In genomic region chr3:79181248-79181991, GRCm38 (mm10) we compare ENCODE assay signal across 8 mouse cellular contexts.
DNase-seq lines count a peak whose midpoint lies in the region; ATAC-seq and TF ChIP-seq lines count a peak whose summit lies in the region.

No protein-coding gene starts in this region.

- H3K4me2 ChIP-seq in embryonic facial prominence, embryonic 11.5 days (ENCODE audit: low read depth, low read length), result no peak overlapping the region
- H3K4me2 ChIP-seq in heart, embryonic 13.5 days, result peak overlapping the region; percentile 72
- H3K4me2 ChIP-seq in kidney, embryonic 16.5 days (replicated peaks; ENCODE audit: low read depth, low read length), result peak overlapping the region; percentile 39
- H3K4me2 ChIP-seq in stomach, embryonic 16.5 days (ENCODE audit: low read depth, low read length), result peak overlapping the region; percentile 57

- no peak for TF ChIP-seq CTCF in layer of hippocampus, adult 2 months (conservative IDR thresholded peaks at IDR 0.05)

- H3K27me3 ChIP-seq in embryonic facial prominence, embryonic 11.5 days (ENCODE audit: control insufficient read depth, insufficient read depth, low read length), result no peaks in the 10 kb centered on the region
- H3K27me3 ChIP-seq in heart, embryonic 13.5 days (replicated peaks), result no peaks in the 10 kb centered on the region
- no peaks in the 10 kb centered on the region for H3K27me3 ChIP-seq in kidney, embryonic 16.5 days (ENCODE audit: insufficient read depth, low read length)
- H3K27me3 ChIP-seq in stomach, embryonic 16.5 days (ENCODE audit: control insufficient read depth, insufficient read depth, low read length), result no peaks in the 10 kb centered on the region

- 0 out of 2 replicates have a peak, but pooled peaks have one; percentile 47 for ATAC-seq in embryonic facial prominence, embryonic 11.5 days (replicated peaks; ENCODE audit: insufficient number of reproducible peaks, low FRiP score, low TSS enrichment, low read depth)
- peak; percentile 78 for ATAC-seq in heart, embryonic 13.5 days (ENCODE audit: extremely low read depth, insufficient number of reproducible peaks, low FRiP score, low TSS enrichment)
- ATAC-seq in kidney, embryonic 16.5 days (ENCODE audit: low FRiP score, low TSS enrichment), result peak; percentile 86
- ATAC-seq in stomach, embryonic 16.5 days (ENCODE audit: insufficient read depth, low FRiP score), result peak; percentile 92

- 0 out of 2 replicates have a peak, but pooled peaks cover 4% of the 10 kb centered on the region for H3K4me1 ChIP-seq in embryonic facial prominence, embryonic 11.5 days (ENCODE audit: control insufficient read depth, insufficient read depth, low read length)
- peaks cover 64% of the 10 kb centered on the region for H3K4me1 ChIP-seq in heart, embryonic 13.5 days
- peaks cover 55% of the 10 kb centered on the region for H3K4me1 ChIP-seq in kidney, embryonic 16.5 days (ENCODE audit: insufficient read depth, low read length)
- H3K4me1 ChIP-seq in stomach, embryonic 16.5 days (ENCODE audit: control insufficient read depth, insufficient read depth, low read length), result peaks cover 46% of the 10 kb centered on the region

- H3K9ac ChIP-seq in embryonic facial prominence, embryonic 11.5 days (replicated peaks; ENCODE audit: low read length), result no peak overlapping the region
- H3K9ac ChIP-seq in heart, embryonic 13.5 days, result peak overlapping the region; percentile 77
- H3K9ac ChIP-seq in kidney, embryonic 16.5 days (replicated peaks; ENCODE audit: low read length), result no peak overlapping the region
- peak overlapping the region; percentile 60 for H3K9ac ChIP-seq in stomach, embryonic 16.5 days (ENCODE audit: low read length)

- no peaks in the 10 kb centered on the region for H3K36me3 ChIP-seq in embryonic facial prominence, embryonic 11.5 days (replicated peaks; ENCODE audit: control insufficient read depth, insufficient read depth, low read depth, low read length)
- no peaks in the 10 kb centered on the region for H3K36me3 ChIP-seq in heart, embryonic 13.5 days
- no peaks in the 10 kb centered on the region for H3K36me3 ChIP-seq in kidney, embryonic 16.5 days (ENCODE audit: insufficient read depth, low read length)
- no peaks in the 10 kb centered on the region for H3K36me3 ChIP-seq in stomach, embryonic 16.5 days (ENCODE audit: control insufficient read depth, insufficient read depth, low read length)

- WGBS in embryonic facial prominence, embryonic 11.5 days, result 63% methylated on average over 24 of the region's 24 CpGs
- 20% methylated on average over 24 of the region's 24 CpGs for WGBS in heart, embryonic 13.5 days
- WGBS in kidney, embryonic 16.5 days, result 55% methylated on average over 24 of the region's 24 CpGs
- 12% methylated on average over 24 of the region's 24 CpGs for WGBS in stomach, embryonic 16.5 days

- DNase-seq in layer of hippocampus, adult 2 months (ENCODE audit: low spot score in 2 of 2), result no peak
- no peak for DNase-seq in layer of hippocampus, adult 8-10 months (ENCODE audit: low spot score in 2 of 2)
- peak; percentile 45 for DNase-seq in embryonic facial prominence, embryonic 11.5 days (ENCODE audit: low spot score)
- DNase-seq in lung, postnatal 4 days, result peak; percentile 80 to 87
- DNase-seq in thymus, postnatal 4 days, result no peak

- H3K9me3 ChIP-seq in embryonic facial prominence, embryonic 11.5 days (replicated peaks; ENCODE audit: control insufficient read depth, low read length), result no peaks in the 10 kb centered on the region
- no peaks in the 10 kb centered on the region for H3K9me3 ChIP-seq in heart, embryonic 13.5 days
- no peaks in the 10 kb centered on the region for H3K9me3 ChIP-seq in kidney, embryonic 16.5 days (ENCODE audit: low read length)
- no peaks in the 10 kb centered on the region for H3K9me3 ChIP-seq in stomach, embryonic 16.5 days (replicated peaks; ENCODE audit: control insufficient read depth, low read length)

- H3K27ac ChIP-seq in layer of hippocampus, adult 2 months, result peak overlapping the region; percentile 77
- H3K27ac ChIP-seq in embryonic facial prominence, embryonic 11.5 days (replicated peaks; ENCODE audit: low read depth, low read length), result no peak overlapping the region
- peak overlapping the region; percentile 96 for H3K27ac ChIP-seq in heart, embryonic 13.5 days (replicated peaks)
- H3K27ac ChIP-seq in kidney, embryonic 16.5 days (ENCODE audit: low read length), result peak overlapping the region; percentile 61
- peak overlapping the region; percentile 97 for H3K27ac ChIP-seq in stomach, embryonic 16.5 days (ENCODE audit: low read length)

- H3K4me3 ChIP-seq in layer of hippocampus, adult 2 months, result peak overlapping the region; percentile 26
- H3K4me3 ChIP-seq in embryonic facial prominence, embryonic 11.5 days (ENCODE audit: low read depth, low read length), result no peak overlapping the region
- H3K4me3 ChIP-seq in heart, embryonic 13.5 days, result peak overlapping the region; percentile 46
- H3K4me3 ChIP-seq in kidney, embryonic 16.5 days (ENCODE audit: low read length), result no peak overlapping the region
- peak overlapping the region; percentile 31 for H3K4me3 ChIP-seq in stomach, embryonic 16.5 days (replicated peaks; ENCODE audit: low read length)

Comparison
In these comparisons a context has a peak if more than half of its experiments do, and no peak if none do; other contexts are left out.
1. DNase-seq: peak in embryonic facial prominence, embryonic 11.5 days (single experiment) and lung, postnatal 4 days (2 of 2); none in layer of hippocampus, adult 2 months (0 of 2), layer of hippocampus, adult 8-10 months (0 of 2) and thymus, postnatal 4 days (single experiment).
2. H3K4me3 ChIP-seq: peak in layer of hippocampus, adult 2 months (single experiment), heart, embryonic 13.5 days (single experiment) and stomach, embryonic 16.5 days (single experiment); none in embryonic facial prominence, embryonic 11.5 days (single experiment) and kidney, embryonic 16.5 days (single experiment).
3. H3K9ac ChIP-seq: peak in heart, embryonic 13.5 days (single experiment) and stomach, embryonic 16.5 days (single experiment); none in embryonic facial prominence, embryonic 11.5 days (single experiment) and kidney, embryonic 16.5 days (single experiment).
4. Peak in every context shown above with its lines, with median percentiles within 50 percentile points of each other: ATAC-seq.